Mouse (Mus musculus) forebrain, postnatal 0 days (tissue): Measurements from ENCODE around the gene Pus7l. TPM values are rescaled to one million over a fixed set of nuclear protein-coding genes. Genes with fewer than 3 reads are reported as not detected.
"Not testable (repeated sequence)": the region's sequence is repeated elsewhere in the genome, so short reads cannot be mapped to it uniquely, and the experiment has no call there.

Experiments used
- ATAC-seq: fragments of 200-750 bp; cut with Nextera tagmentation; 2 replicates; pipeline ENCODE4 v1.8.0; 2017; ENCODE audit warnings: mild to moderate bottlenecking, moderate library complexity
- DNase-seq: peaks from one replicate; pipeline ENCODE4 v3.0.0-alpha.2; 2015
- H3K27ac ChIP-seq: fragments of 300-500 bp; sonication (generic); 2 replicates; pipeline ENCODE4 v1.5.1; 2014; ENCODE audit warnings: low read depth, mild to moderate bottlenecking, antibody characterized with exemption, low read length, moderate library complexity, mixed read lengths
- H3K27me3 ChIP-seq: fragments of 300-500 bp; sonication (generic); 2 replicates; pipeline ENCODE4 v1.6.1; 2014; ENCODE audit warnings: mild to moderate bottlenecking, low read length, mixed read lengths; ENCODE audit not compliant: insufficient read depth
- H3K36me3 ChIP-seq: fragments of 300-500 bp; sonication (generic); 2 replicates; pipeline ENCODE4 v1.6.1; 2014; ENCODE audit warnings: mild to moderate bottlenecking, moderate library complexity; ENCODE audit not compliant: insufficient read depth
- H3K4me1 ChIP-seq: fragments of 300-500 bp; sonication (generic); 2 replicates; pipeline ENCODE4 v1.6.1; 2014; ENCODE audit warnings: antibody characterized with exemption; ENCODE audit not compliant: insufficient read depth
- H3K4me2 ChIP-seq: fragments of 300-500 bp; sonication (generic); 2 replicates; pipeline ENCODE4 v1.6.1; 2014; ENCODE audit warnings: low read depth, mild to moderate bottlenecking, moderate library complexity
- H3K4me3 ChIP-seq: fragments of 300-500 bp; sonication (generic); 2 replicates; pipeline ENCODE4 v1.5.1; 2014; ENCODE audit warnings: low read depth, low read length, mixed read lengths
- H3K9ac ChIP-seq: fragments of 300-500 bp; sonication (generic); 2 replicates; pipeline ENCODE4 v1.6.1; 2014; ENCODE audit warnings: mild to moderate bottlenecking
- H3K9me3 ChIP-seq: fragments of 300-500 bp; sonication (generic); 2 replicates; pipeline ENCODE4 v1.6.1; 2016; ENCODE audit warnings: low read length
- CTCF ChIP-seq: sonication (generic); IDR thresholded peaks from 2 replicates; pipeline ENCODE4 v1.5.1; 2016; ENCODE audit warnings: antibody characterized with exemption, control low read depth, low read depth
- WGBS: fragments of 180-500 bp; shearing (Covaris S2); extraction: QIAGEN DNeasy Blood & Tissue Kit; methylation state at CpG from one replicate; pipeline ENCODE4 v1.1.7; 2014; 5-methylcytosine and 5-hydroxymethylcytosine counted together
- polyA plus RNA-seq: library from polyadenylated mRNA; unstranded; fragments of >200 nt; fragmentation: Nextera tagmentation; extraction: Ambion mirVana; gene quantifications from 2 replicates; pipeline ENCODE4 v1.2.1, GENCODE M21; 2015
- total RNA-seq: library from RNA; depleted of rRNA; stranded (reverse); fragments of >200 nt; gene quantifications from 2 replicates; pipeline ENCODE4 v1.2.3, GENCODE M21; 2014

The Pus7l gene
- total and polyA plus RNA-seq, 2 experiments from 2014 or later, result 5.0 to 5.6 TPM

DNA sequence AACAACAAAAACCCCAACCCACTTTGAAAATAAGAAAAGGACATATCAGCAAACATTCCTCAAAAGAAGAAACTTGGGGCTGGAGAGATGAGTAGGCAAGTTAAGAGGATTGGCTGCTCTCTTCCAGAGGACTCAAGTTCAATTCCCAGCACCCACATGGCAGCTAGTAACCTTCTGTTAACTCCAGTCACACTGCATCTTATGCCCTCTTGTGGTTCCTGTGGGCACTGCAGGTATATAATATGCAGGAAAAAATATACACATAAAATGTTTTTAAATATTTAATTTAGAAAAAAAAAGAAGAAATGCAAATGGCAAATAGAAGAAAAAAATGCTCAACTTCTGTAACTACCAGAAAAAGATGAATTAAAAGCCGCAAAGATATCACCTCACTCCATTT is 48.9 kb downstream of the Pus7l start:
- 95% methylated on average over 1 of the region's 1 CpGs for WGBS
- H3K27ac ChIP-seq, result no peak overlapping the region
- no peaks in the 10 kb centered on the region for H3K36me3 ChIP-seq
- H3K27me3 ChIP-seq, result no peaks in the 10 kb centered on the region
- H3K4me2 ChIP-seq, result no peak overlapping the region
- H3K9ac ChIP-seq, result no peak overlapping the region
- H3K9me3 ChIP-seq, result no peaks in the 10 kb centered on the region
- peak; percentile 33; the same call in 1 of the 2 replicates for TF ChIP-seq CTCF
- H3K4me1 ChIP-seq, result no peaks in the 10 kb centered on the region
- DNase-seq (no peak), ATAC-seq (no peak)
- no peak overlapping the region for H3K4me3 ChIP-seq

GRCm38 (mm10) chr15:94489433-94489832 is 53.9 kb downstream of the Pus7l start:
- H3K4me2 ChIP-seq, result no peak overlapping the region
- no peaks in the 10 kb centered on the region for H3K9me3 ChIP-seq
- WGBS, result 90% methylated on average over 2 of the region's 2 CpGs
- H3K36me3 ChIP-seq, result no peaks in the 10 kb centered on the region
- H3K4me3 ChIP-seq, result no peak overlapping the region
- no peak for ATAC-seq
- H3K4me1 ChIP-seq, result no peaks in the 10 kb centered on the region
- DNase-seq, result no peak
- no peak overlapping the region for H3K9ac ChIP-seq
- H3K27me3 ChIP-seq, result no peaks in the 10 kb centered on the region
- no peak for TF ChIP-seq CTCF
- H3K27ac ChIP-seq, result no peak overlapping the region

DNA sequence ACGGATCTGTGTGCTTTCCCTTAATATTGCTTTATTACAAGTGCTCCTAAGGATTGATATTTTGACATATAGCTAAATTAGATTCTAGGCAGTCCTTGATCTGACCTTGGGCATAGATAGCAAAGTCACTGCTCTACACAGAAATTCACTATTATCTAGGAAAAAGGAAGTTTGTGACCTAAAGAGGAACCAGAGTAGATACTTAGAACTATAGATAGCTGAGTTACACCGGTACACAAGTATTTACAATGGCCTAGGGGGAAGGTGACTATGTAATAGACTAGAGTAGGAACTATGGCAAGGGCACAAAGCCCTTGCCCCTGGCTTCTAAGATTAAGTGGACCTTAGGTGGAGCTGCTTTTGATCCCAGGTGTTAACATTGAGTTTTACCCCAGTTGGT is 55.3 kb downstream of the Pus7l start:
- ATAC-seq, H3K36me3 ChIP-seq, H3K9ac ChIP-seq, H3K27me3 ChIP-seq, H3K4me1 ChIP-seq, H3K27ac ChIP-seq, H3K4me3 ChIP-seq, DNase-seq, H3K9me3 ChIP-seq, H3K4me2 ChIP-seq: not testable (repeated sequence)
- WGBS, result 97% methylated on average over 2 of the region's 2 CpGs

DNA sequence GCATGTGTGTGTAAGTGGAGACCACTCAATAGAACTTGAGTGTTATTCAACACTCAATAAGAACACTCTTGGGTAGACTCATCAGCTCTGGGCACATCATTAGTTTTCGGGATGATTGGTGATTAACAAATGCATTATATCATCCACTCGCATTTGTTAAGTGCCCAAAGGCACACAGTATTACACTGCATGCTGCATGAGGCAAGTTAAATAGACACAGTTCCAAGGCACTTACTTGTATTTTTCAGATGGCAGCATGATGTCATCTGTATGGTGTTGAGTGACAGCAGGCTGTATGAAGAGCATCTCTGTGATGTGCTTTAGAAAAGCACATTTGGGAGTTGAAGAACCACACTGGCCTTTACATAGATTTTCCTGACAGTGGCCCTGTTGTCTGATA is 60.8 kb downstream of the Pus7l start:
- no peak for ATAC-seq
- no peaks in the 10 kb centered on the region for H3K36me3 ChIP-seq

GRCm38 (mm10) chr15:94480792-94481191 is 62.6 kb downstream of the Pus7l start:
- Histone ChIP-seq H3K4me1 (no peaks in the 10 kb centered on the region), H3K4me2 (no peak overlapping the region), H3K9ac (no peak overlapping the region), H3K27me3 (no peaks in the 10 kb centered on the region), H3K36me3 (no peaks in the 10 kb centered on the region), H3K4me3 (no peak overlapping the region), H3K27ac (no peak overlapping the region), H3K9me3 (no peaks in the 10 kb centered on the region)
- ATAC-seq (no peak), DNase-seq (no peak)
- no peak for TF ChIP-seq CTCF
- 92% methylated on average over 4 of the region's 4 CpGs for WGBS

More for the DNA sequence above, 60.8 kb downstream of the Pus7l start:
- no peak for DNase-seq
- Histone ChIP-seq H3K27me3 (no peaks in the 10 kb centered on the region), H3K9me3 (no peaks in the 10 kb centered on the region), H3K4me2 (no peak overlapping the region), H3K4me3 (no peak overlapping the region), H3K9ac (no peak overlapping the region), H3K27ac (no peak overlapping the region), H3K4me1 (no peaks in the 10 kb centered on the region)
- 36% methylated on average over 2 of the region's 2 CpGs for WGBS
- TF ChIP-seq CTCF, result no peak

- H3K4me1 ChIP-seq, result no peaks in the 10 kb centered on the region
- DNase-seq, result no peak
- no peak overlapping the region for H3K4me3 ChIP-seq
- no peak overlapping the region for H3K27ac ChIP-seq
- no peak overlapping the region for H3K9ac ChIP-seq
- no peaks in the 10 kb centered on the region for H3K9me3 ChIP-seq
- no peaks in the 10 kb centered on the region for H3K36me3 ChIP-seq
- TF ChIP-seq CTCF, result no peak
- no peak for ATAC-seq
- no peaks in the 10 kb centered on the region for H3K27me3 ChIP-seq
- WGBS, result 66% methylated on average over 5 of the region's 5 CpGs
- no peak overlapping the region for H3K4me2 ChIP-seq
Observed at GRCm38 (mm10) chr15:94480248-94480647, 63.1 kb downstream of the Pus7l start.

GRCm38 (mm10) chr15:94479513-94480136 is 63.7 kb downstream of the Pus7l start:
- Histone ChIP-seq H3K4me1 (no peaks in the 10 kb centered on the region), H3K27ac (no peak overlapping the region), H3K27me3 (no peaks in the 10 kb centered on the region), H3K9ac (no peak overlapping the region), H3K4me3 (no peak overlapping the region), H3K4me2 (no peak overlapping the region), H3K9me3 (no peaks in the 10 kb centered on the region), H3K36me3 (no peaks in the 10 kb centered on the region)
- DNase-seq (peak; percentile 37), ATAC-seq (no peak)
- 40% methylated on average over 3 of the region's 3 CpGs for WGBS
- TF ChIP-seq CTCF, result no peak
